ENCODE assay signal across 7 mouse cellular contexts in genomic region chr4:141541851-141542250, GRCm38 (mm10). TPM values are rescaled to one million over a fixed set of nuclear protein-coding genes. Genes with fewer than 3 reads are reported as not detected.
DNase-seq lines count a peak whose midpoint lies in the region; ATAC-seq and TF ChIP-seq lines count a peak whose summit lies in the region.

No protein-coding gene starts in this region.

- H3K27ac ChIP-seq in forebrain, postnatal 0 days (ENCODE audit: low read depth, low read length): peak overlapping the region; percentile 24

- H3K4me3 ChIP-seq in forebrain, postnatal 0 days (ENCODE audit: low read depth, low read length): no peak overlapping the region

- no peak overlapping the region for H3K4me2 ChIP-seq in forebrain, postnatal 0 days (ENCODE audit: low read depth)

- no peaks in the 10 kb centered on the region for H3K27me3 ChIP-seq in forebrain, postnatal 0 days (ENCODE audit: insufficient read depth, low read length)

- TF ChIP-seq CTCF in forebrain, postnatal 0 days (IDR thresholded peaks at IDR 0.05; ENCODE audit: low read depth): no peak

- WGBS in forebrain, postnatal 0 days: 7% methylated on average over 7 of the region's 7 CpGs

- no peaks in the 10 kb centered on the region for H3K36me3 ChIP-seq in forebrain, postnatal 0 days (ENCODE audit: insufficient read depth)

- intact Hi-C loops in left cerebral cortex, postnatal 14 days (cut with DNase I): no loop called here

- H3K4me1 ChIP-seq in forebrain, postnatal 0 days (ENCODE audit: insufficient read depth): peaks cover 8% of the 10 kb centered on the region

- H3K9me3 ChIP-seq in forebrain, postnatal 0 days (ENCODE audit: low read length): no peaks in the 10 kb centered on the region

- DNase-seq in right cerebral cortex, postnatal 14 days: peak; percentile 29
- DNase-seq in right cerebral cortex, postnatal 25 days: no peak
- DNase-seq in forebrain, postnatal 0 days: peak; percentile 65
- DNase-seq in kidney, postnatal 4 days: peak; percentile 59 to 67
- no peak for DNase-seq in urinary bladder, postnatal 36 days (ENCODE audit: low spot score in 2 of 2)
- no peak for DNase-seq in thymus, postnatal 14 days
- DNase-seq in left cerebral cortex, postnatal 14 days (ENCODE audit: low spot score in 2 of 2): no peak

- H3K9ac ChIP-seq in forebrain, postnatal 0 days: no peak overlapping the region

- no peak for ATAC-seq in forebrain, postnatal 0 days

RNA-seq across cellular contexts. Expression of gene Spen, which starts 3.5 kb away (rescaled TPM):
- 21.7 and 24.7 TPM in 2 replicates for total RNA-seq in forebrain, postnatal 0 days (2014; rRNA removed)
- polyA plus RNA-seq in forebrain, postnatal 0 days (2015; fragmentation: Nextera tagmentation; extraction: Ambion mirVana): 6.0 and 10.7 TPM in 2 replicates
- 10 to 100 TPM; 49.5 to 58.6 TPM for total RNA-seq in left cerebral cortex, postnatal 14 days (2021)

Comparison
In these comparisons a context has a peak if more than half of its experiments do, and no peak if none do; other contexts are left out.
1. DNase-seq: peak in right cerebral cortex, postnatal 14 days (single experiment), forebrain, postnatal 0 days (single experiment) and kidney, postnatal 4 days (2 of 2); none in right cerebral cortex, postnatal 25 days (single experiment), urinary bladder, postnatal 36 days (0 of 2), thymus, postnatal 14 days (single experiment) and left cerebral cortex, postnatal 14 days (0 of 2).